Mouse (Mus musculus) olfactory bulb, adult 2 months (tissue): ENCODE results near the gene Ufsp1. TPM values are rescaled to one million over a fixed set of nuclear protein-coding genes. Genes with fewer than 3 reads are reported as not detected.

ENCODE experiments used
- H3K27ac ChIP-seq: fragments of 200-500 bp; 2 replicates; pipeline ENCODE4 v1.5.1; 2012; ENCODE audit warnings: low read depth, low read length; ENCODE audit not compliant: insufficient read depth
- H3K4me1 ChIP-seq: fragments of 200-500 bp; 2 replicates; pipeline ENCODE4 v1.6.1; 2012; ENCODE audit warnings: low read length; ENCODE audit not compliant: control insufficient read depth, insufficient read depth
- H3K4me3 ChIP-seq: fragments of 200-500 bp; 2 replicates; pipeline ENCODE4 v1.5.1; 2012; ENCODE audit warnings: mild to moderate bottlenecking, low read depth, low read length, moderate library complexity; ENCODE audit not compliant: insufficient read depth
- CTCF ChIP-seq: fragments of 200-500 bp; IDR thresholded peaks from 2 replicates; pipeline ENCODE4 v1.5.1; 2012; ENCODE audit warnings: low read depth, mild to moderate bottlenecking, low read length, moderate library complexity; ENCODE audit not compliant: insufficient read depth
- POLR2A ChIP-seq: fragments of 200-500 bp; IDR thresholded peaks from 2 replicates; pipeline ENCODE4 v1.6.1; 2012; ENCODE audit warnings: mild to moderate bottlenecking, low read depth, low read length, moderate library complexity; ENCODE audit not compliant: insufficient read depth
- WGBS: fragments of 180-500 bp; shearing (Covaris S2); methylation state at CpG from one replicate; pipeline ENCODE4 v1.1.7; 2018; 5-methylcytosine and 5-hydroxymethylcytosine counted together
- polyA plus RNA-seq: library from polyadenylated mRNA; stranded (reverse); fragments of >200 nt; gene quantifications from 2 replicates; pipeline ENCODE4 v1.2.4, GENCODE M21; 2012; ENCODE audit warnings: low replicate concordance; ENCODE audit not compliant: missing spikeins, insufficient read depth, insufficient read length

Ufsp1 gene
- polyA plus RNA-seq, 1 experiment, result not detected

- under 1% methylated on average over 16 of the region's 16 CpGs for WGBS
- no peak overlapping the region for H3K27ac ChIP-seq
- peak; percentile 70 for TF ChIP-seq CTCF
- no peak for TF ChIP-seq POLR2A
- peaks cover 21% of the 10 kb centered on the region for H3K4me1 ChIP-seq
- H3K4me3 ChIP-seq, result peak overlapping the region; percentile 81
Observed at GRCm38 (mm10) chr5:137286655-137287031, 7.8 kb upstream of the Ufsp1 start.

DNA sequence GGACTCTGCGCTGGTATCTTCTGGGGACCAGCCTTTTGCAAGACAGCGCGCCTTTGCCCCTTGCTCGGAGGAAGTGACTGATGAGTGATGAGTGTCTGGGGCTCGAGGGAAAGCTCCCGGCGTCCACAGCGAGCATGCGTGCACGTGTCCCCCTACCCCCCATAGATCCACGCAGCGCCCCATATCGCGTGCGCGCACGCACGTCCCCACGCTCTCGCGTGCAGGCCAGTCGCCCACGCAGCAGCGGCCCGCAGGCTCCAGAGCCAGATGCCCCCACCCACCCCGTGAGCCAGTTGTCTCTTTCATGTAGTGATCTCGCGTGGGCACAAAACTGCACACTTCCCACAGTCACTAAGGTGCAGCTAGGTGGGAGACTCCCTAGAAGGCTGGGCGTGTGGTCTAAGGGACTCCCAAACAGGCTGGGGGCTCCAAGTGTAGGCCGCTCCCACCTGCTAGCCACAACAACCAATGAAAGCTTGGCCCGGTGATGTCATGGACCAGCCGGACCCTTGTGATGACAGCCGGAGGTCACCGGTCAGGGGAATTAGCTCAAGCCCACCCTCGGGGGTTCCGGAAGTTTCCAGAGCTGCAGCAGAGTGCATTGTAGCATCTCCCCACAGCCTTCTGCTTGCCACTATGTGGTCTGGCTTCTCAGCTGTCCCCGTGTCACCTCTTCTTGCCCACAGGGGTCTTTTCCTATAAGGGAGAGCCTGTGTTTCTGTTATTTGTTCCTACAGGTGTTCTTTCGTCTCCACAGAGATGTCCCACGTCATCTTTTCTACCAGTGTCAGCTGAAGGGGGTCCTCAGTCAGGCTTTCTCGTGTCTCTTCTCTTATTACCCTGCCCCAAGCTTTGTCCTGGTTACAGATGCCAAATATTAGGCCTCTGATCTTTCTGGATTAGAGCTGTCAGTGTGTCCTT, 7.1 kb upstream of the Ufsp1 start, which contains the start of gene Ache:
Ache (plus strand) TSS at position 488 of the 921 bp plus-strand sequence.
- peaks cover 21% of the 10 kb centered on the region for H3K4me1 ChIP-seq
- H3K4me3 ChIP-seq, result peak within 1 kb of the TSS; percentile 81
- H3K27ac ChIP-seq, result peak within 1 kb of the TSS; percentile 89
- 2% methylated on average over 40 of the region's 40 CpGs for WGBS
- TF ChIP-seq POLR2A (peak; percentile 19), CTCF (no peak)

DNA sequence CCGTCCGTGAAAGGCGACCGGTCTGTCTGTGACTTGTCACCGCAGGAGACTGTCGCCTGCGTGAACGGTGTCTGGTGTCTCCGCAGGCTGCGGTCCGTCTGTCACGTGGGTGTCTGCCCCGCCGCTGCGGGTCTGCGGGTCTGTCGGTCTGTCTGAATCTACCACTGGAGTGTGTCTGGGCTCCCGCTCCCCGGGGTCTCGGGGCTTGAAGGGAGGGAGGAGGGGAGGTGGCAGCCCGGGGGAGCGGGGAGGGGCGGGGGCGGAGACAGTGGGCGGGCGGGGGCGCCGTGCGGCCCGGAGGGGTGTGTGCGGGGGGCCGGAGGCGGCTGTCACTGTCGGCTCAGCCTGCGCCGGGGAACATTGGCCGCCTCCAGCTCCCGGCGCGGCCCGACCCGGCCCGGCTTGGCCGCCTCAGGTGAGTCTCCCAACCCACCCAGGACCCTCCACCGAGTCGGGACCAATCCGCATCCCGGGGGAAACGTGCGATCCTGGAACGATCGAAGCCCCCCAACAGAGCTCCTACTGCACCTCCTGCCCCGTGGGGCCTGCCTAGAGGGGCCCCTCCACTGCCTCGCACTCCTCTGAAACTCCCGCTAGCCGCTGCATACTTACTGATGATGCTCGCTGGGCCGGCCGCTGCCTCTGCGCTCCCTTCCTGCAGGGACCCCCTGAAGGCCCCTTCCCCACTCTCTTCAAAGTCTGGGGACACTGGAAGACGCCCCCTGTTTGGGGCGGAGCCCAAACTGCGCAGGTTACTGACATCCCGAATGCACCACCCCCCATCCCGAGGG, 6.3 kb upstream of the Ufsp1 start:
- whole genome bisulfite sequencing, result under 1% methylated on average over 53 of the region's 65 CpGs
- Histone ChIP-seq H3K4me3 (peak overlapping the region; percentile 81), H3K4me1 (peaks cover 25% of the 10 kb centered on the region), H3K27ac (peak overlapping the region; percentile 89)
- TF ChIP-seq CTCF (no peak), POLR2A (no peak)

GRCm38 (mm10) chr5:137288999-137289470, 5.4 kb upstream of the Ufsp1 start:
- peaks cover 28% of the 10 kb centered on the region for H3K4me1 ChIP-seq
- peak overlapping the region; percentile 27; the same call in 1 of the 2 replicates for H3K27ac ChIP-seq
- TF ChIP-seq CTCF, result peak; percentile 31; the same call in 1 of the 2 replicates
- TF ChIP-seq POLR2A, result 0 out of 2 replicates have a peak, but pooled peaks have one; percentile 18
- peak overlapping the region; percentile 81 for H3K4me3 ChIP-seq
- WGBS, result 5% methylated on average over 25 of the region's 25 CpGs

DNA sequence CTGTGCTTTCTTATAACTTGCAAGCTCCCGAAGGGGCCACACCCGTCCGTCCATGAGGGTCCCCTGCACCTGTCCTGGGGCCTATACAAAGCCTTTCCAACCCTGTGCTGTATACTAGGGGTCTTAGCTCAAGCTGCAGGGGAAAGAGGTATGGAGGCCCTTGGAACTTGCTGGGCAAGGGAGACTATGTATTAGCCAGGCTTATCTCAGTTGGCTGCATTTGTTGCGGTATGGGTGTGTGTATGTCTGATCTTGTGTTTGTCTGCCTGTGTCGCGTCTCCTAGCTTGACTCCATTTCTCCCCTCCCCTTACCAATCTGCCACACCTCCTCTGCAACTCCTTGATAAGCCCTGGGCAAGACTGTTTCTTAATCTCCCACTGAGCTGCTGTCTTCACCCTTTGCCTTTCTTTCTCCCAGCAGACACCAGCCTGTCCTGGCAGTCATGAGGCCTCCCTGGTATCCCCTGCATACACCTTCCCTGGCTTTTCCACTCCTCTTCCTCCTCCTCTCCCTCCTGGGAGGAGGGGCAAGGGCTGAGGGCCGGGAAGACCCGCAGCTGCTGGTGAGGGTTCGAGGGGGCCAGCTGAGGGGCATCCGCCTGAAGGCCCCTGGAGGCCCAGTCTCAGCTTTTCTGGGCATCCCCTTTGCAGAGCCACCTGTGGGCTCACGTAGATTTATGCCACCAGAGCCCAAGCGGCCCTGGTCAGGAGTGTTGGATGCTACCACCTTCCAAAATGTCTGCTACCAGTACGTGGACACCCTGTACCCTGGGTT, 4.7 kb upstream of the Ufsp1 start:
- H3K4me1 ChIP-seq, result peaks cover 29% of the 10 kb centered on the region
- H3K4me3 ChIP-seq, result peak overlapping the region; percentile 81
- TF ChIP-seq POLR2A, result no peak
- no peak for TF ChIP-seq CTCF
- peak overlapping the region; percentile 27; the same call in 1 of the 2 replicates for H3K27ac ChIP-seq
- 63% methylated on average over 13 of the region's 13 CpGs for WGBS

GRCm38 (mm10) chr5:137290677-137291076, 3.8 kb upstream of the Ufsp1 start:
- 39% methylated on average over 15 of the region's 15 CpGs for WGBS
- TF ChIP-seq POLR2A (no peak), CTCF (no peak)
- Histone ChIP-seq H3K4me3 (no peak overlapping the region), H3K4me1 (peaks cover 33% of the 10 kb centered on the region), H3K27ac (no peak overlapping the region)

DNA sequence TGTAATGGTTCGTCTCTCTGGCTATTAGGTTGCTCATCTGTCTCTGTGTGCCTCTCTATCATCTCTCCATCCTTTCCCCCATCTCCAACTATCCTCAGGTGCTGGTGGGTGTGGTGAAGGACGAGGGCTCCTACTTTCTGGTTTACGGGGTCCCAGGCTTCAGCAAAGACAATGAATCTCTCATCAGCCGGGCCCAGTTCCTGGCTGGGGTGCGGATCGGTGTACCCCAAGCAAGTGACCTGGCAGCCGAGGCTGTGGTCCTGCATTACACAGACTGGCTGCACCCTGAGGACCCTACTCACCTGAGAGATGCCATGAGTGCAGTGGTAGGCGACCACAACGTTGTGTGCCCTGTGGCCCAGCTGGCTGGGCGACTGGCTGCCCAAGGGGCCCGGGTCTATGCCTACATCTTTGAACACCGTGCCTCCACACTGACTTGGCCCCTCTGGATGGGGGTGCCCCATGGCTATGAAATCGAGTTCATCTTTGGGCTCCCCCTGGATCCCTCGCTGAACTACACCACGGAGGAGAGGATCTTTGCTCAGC, 3.0 kb upstream of the Ufsp1 start:
- Histone ChIP-seq H3K27ac (no peak overlapping the region), H3K4me3 (no peak overlapping the region), H3K4me1 (peaks cover 37% of the 10 kb centered on the region)
- WGBS, result 85% methylated on average over 15 of the region's 15 CpGs
- TF ChIP-seq CTCF (no peak), POLR2A (no peak)

GRCm38 (mm10) chr5:137293282-137293681, 1.1 kb upstream of the Ufsp1 start:
- peaks cover 31% of the 10 kb centered on the region for H3K4me1 ChIP-seq
- no peak for TF ChIP-seq POLR2A
- TF ChIP-seq CTCF, result no peak
- H3K27ac ChIP-seq, result peak overlapping the region; percentile 52
- peak overlapping the region; percentile 40 for H3K4me3 ChIP-seq
- 0% methylated on average over 15 of the region's 15 CpGs for WGBS
